Mouse (Mus musculus) layer of hippocampus, postnatal 10 days (tissue): ENCODE measurements around the gene Mrpl58. TPM values are rescaled to one million over a fixed set of nuclear protein-coding genes. Genes with fewer than 3 reads are reported as not detected.
"Not testable (repeated sequence)": the region's sequence is repeated elsewhere in the genome, so short reads cannot be mapped to it uniquely, and the experiment has no call there.

ENCODE experiments used
- DNase-seq, 2 experiments: peaks; one replicate each; pipeline ENCODE4 v3.0.0; 2021; ENCODE audit warnings: low spot score in 2 of 2
- microRNA-seq, 2 experiments: library from miRNA; unstranded; fragments of <30 nt; microRNA quantifications; one replicate each; pipeline ENCODE4 v1.2.0; 2021
- total RNA-seq, 2 experiments: library from RNA; stranded (reverse); gene quantifications; 2 replicates each; pipeline ENCODE4 v1.2.3; 2021

Gene Mrpl58
- total RNA-seq, 2 experiments from 2014 or later: 86.3 to 96.3 TPM

DNA sequence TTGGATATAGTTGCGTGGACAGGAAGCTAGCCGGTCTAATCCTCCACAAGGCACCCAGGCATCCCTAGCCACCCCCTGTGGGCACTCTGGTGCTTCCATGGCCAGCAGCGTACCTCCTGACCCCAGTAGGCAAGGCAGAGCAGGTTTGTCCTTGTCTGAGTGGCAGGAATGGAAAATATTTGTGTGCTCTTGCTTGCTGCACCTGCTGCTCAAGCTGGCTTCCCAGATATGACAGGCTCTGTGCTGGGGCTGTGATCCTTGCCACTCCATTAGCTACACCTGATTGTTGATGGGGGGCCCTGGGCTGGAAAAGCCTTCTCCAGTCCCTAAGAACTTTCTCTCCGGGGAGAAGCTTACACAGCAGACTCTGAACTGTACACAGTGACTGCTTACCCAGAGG is 49.8 kb downstream of the Mrpl58 start:
- no peak for DNase-seq

GRCm38 (mm10) chr11:115454822-115455221 is 51.3 kb downstream of the Mrpl58 start:
- not testable (repeated sequence) for DNase-seq

- no peak for DNase-seq
These were observed 52.1 kb downstream of the Mrpl58 start for GRCm38 (mm10) chr11:115455619-115456018.

DNA sequence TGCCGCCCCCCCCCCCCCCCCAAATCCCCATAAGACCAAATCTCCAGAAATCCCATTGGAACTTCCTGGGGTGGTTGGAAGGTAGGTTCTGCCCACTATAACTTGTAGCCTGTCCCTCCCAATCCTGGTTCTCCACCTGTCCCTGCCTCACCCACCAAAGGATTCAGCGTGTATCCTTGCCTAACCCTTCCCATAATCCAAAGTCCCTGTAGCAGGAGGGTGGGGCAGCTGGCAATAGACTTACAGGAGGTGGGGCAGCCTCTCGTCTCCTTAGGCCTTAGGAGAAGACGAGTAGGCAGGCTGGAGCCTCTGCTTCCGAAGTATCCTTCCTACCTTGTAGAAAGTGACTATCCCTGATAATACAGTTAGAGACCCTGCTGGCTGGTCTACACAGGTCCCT is 52.6 kb downstream of the Mrpl58 start:
- DNase-seq: no peak

DNA sequence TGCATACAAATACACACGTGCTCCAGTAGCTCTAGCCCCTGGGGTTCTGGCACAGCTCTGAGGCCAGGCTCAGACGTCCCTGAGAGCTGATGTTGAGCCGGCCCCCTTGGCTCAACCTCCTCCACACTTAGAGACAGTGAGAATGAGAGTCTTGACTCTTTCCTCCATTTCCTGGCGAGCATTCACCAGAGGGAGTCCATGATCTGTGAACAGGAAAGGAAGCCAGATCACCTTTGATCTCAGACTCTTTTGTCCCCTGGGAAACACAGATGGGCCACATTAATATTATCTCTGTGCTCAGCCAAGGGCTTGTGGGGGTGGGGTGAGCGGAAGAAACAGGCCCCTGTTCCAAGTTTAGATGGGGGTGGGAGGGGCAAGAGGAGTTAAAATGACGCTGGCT is 53.9 kb downstream of the Mrpl58 start:
- DNase-seq: no peak

- DNase-seq: no peak
These were observed 57.4 kb downstream of the Mrpl58 start for GRCm38 (mm10) chr11:115460976-115461375.

GRCm38 (mm10) chr11:115461846-115462242 is 58.3 kb downstream of the Mrpl58 start:
- DNase-seq: no peak

Small RNA genes within 50 kb of the gene (microRNA-seq; reads per million reads assigned to microRNA genes)
- 0 to 0.20 reads per million in 2 experiments for gene Mir3968

Other genes with a start within 250 kb of the Mrpl58 start
- 10 to 100 TPM; 70.4 to 78.0 TPM for gene Slc9a3r1, start 240.4 kb upstream of the Mrpl58 start, total RNA-seq
- gene Tmem104, start 216.3 kb upstream of the Mrpl58 start, total RNA-seq: 10 to 100 TPM; 15.1 to 20.2 TPM
- gene Nat9, start 215.9 kb upstream of the Mrpl58 start, total RNA-seq: 10 to 100 TPM; 15.8 to 17.6 TPM
- 10 to 100 TPM; 28.6 to 31.9 TPM for gene Grin2c, start 136.5 kb upstream of the Mrpl58 start, total RNA-seq
- 10 to 100 TPM; 22.5 to 23.0 TPM for gene Fdxr, start 126.7 kb upstream of the Mrpl58 start, total RNA-seq
- gene Fads6, start 106.1 kb upstream of the Mrpl58 start, total RNA-seq: 1 to 10 TPM; 7.6 to 8.1 TPM
- not detected for gene Otop2, start 96.6 kb upstream of the Mrpl58 start, total RNA-seq
- gene Ush1g, start 81.7 kb upstream of the Mrpl58 start, total RNA-seq: under 1 TPM; 0.14 to 0.16 TPM
- gene Otop3, start 69.0 kb upstream of the Mrpl58 start, total RNA-seq: under 1 TPM; 0.45 to 0.53 TPM
- gene Hid1, start 36.0 kb upstream of the Mrpl58 start, total RNA-seq: 10 to 100 TPM; 78.0 to 79.3 TPM
- 10 to 100 TPM; 18.4 to 19.1 TPM for gene Cdr2l, start 21.8 kb upstream of the Mrpl58 start, total RNA-seq
- gene Atp5h, start 16.2 kb downstream of the Mrpl58 start, total RNA-seq: 100 to 1,000 TPM; 406 to 440 TPM
- 10 to 100 TPM; 57.6 to 66.7 TPM for gene Kctd2, start 16.4 kb downstream of the Mrpl58 start, total RNA-seq
- under 1 TPM in 1 of 2 experiments, not detected in 1; 0.18 TPM for gene Trim80, start 36.8 kb downstream of the Mrpl58 start, total RNA-seq
- not detected for gene Slc16a5, start 58.7 kb downstream of the Mrpl58 start, total RNA-seq
- 10 to 100 TPM; 10.3 to 11.1 TPM for gene Armc7, start 71.9 kb downstream of the Mrpl58 start, total RNA-seq
- 10 to 100 TPM; 79.9 to 81.3 TPM for gene Nt5c, start 88.1 kb downstream of the Mrpl58 start, total RNA-seq
- gene Jpt1, start 110.6 kb downstream of the Mrpl58 start, total RNA-seq: 100 to 1,000 TPM; 315 to 332 TPM
- 100 to 1,000 TPM; 407 to 415 TPM for gene Sumo2, start 132.5 kb downstream of the Mrpl58 start, total RNA-seq
- 10 to 100 TPM; 48.9 to 56.3 TPM for gene Nup85, start 160.7 kb downstream of the Mrpl58 start, total RNA-seq
- gene Mrps7, start 200.2 kb downstream of the Mrpl58 start, total RNA-seq: 10 to 100 TPM; 50.2 to 54.2 TPM
- gene Gga3, start 200.3 kb downstream of the Mrpl58 start, total RNA-seq: 10 to 100 TPM; 48.1 to 49.1 TPM
- 10 to 100 TPM; 19.4 to 19.7 TPM for gene Mif4gd, start 209.2 kb downstream of the Mrpl58 start, total RNA-seq
- gene Slc25a19, start 224.5 kb downstream of the Mrpl58 start, total RNA-seq: 10 to 100 TPM; 52.2 to 59.5 TPM